In genomic region chr2:166112986-166113385, GRCm38 (mm10) we compare ENCODE assay signal across 21 mouse cellular contexts.
"Had no signal": no experiment of that assay in that cellular context is flagged by ENCODE, and none has a peak within 500 bp of the region (broad histone marks: within the 10 kb centered on the region; RNA-seq: fewer than 3 reads in every experiment).

No protein-coding gene starts in this region.

- H3K27me3 ChIP-seq: kidney, embryonic 15.5 days; limb, embryonic 13.5 days; liver, embryonic 12.5 days; liver, embryonic 15.5 days; lung, embryonic 15.5 days; neural tube, embryonic 13.5 days; stomach, embryonic 15.5 days had no signal

- H3K27ac ChIP-seq: kidney, embryonic 15.5 days; limb, embryonic 13.5 days; liver, embryonic 12.5 days; liver, embryonic 15.5 days; lung, embryonic 15.5 days; neural tube, embryonic 13.5 days; stomach, embryonic 15.5 days had no signal

- H3K9ac ChIP-seq: kidney, embryonic 15.5 days; limb, embryonic 13.5 days; liver, embryonic 12.5 days; liver, embryonic 15.5 days; lung, embryonic 15.5 days; neural tube, embryonic 13.5 days; stomach, embryonic 15.5 days had no signal

- H3K4me3 ChIP-seq: kidney, embryonic 15.5 days; limb, embryonic 13.5 days; liver, embryonic 12.5 days; liver, embryonic 15.5 days; lung, embryonic 15.5 days; neural tube, embryonic 13.5 days; stomach, embryonic 15.5 days had no signal

- H3K36me3 ChIP-seq: liver, embryonic 12.5 days; liver, embryonic 15.5 days; lung, embryonic 15.5 days had no signal

- H3K9me3 ChIP-seq: kidney, embryonic 15.5 days; limb, embryonic 13.5 days; liver, embryonic 12.5 days; liver, embryonic 15.5 days; lung, embryonic 15.5 days; megakaryocyte, embryonic 14.5 days; neural tube, embryonic 13.5 days; stomach, embryonic 15.5 days had no signal

- H3K4me2 ChIP-seq: kidney, embryonic 15.5 days; limb, embryonic 13.5 days; liver, embryonic 12.5 days; liver, embryonic 15.5 days; lung, embryonic 15.5 days; midbrain, embryonic 11.5 days; neural tube, embryonic 13.5 days; stomach, embryonic 15.5 days had no signal

- ATAC-seq: liver, embryonic 12.5 days had no signal

- DNase-seq: kidney, adult 2 months; kidney, postnatal 14 days; left cerebral cortex, postnatal 4 days; liver; lung, adult 18-20 months; lung, postnatal 10 days; lung, postnatal 36 days; midbrain, embryonic 14.5 days; retina, postnatal 1 day; right cerebral cortex, postnatal 25 days; spleen, adult 18-20 months; thymus, postnatal 25 days had no signal

- H3K4me1 ChIP-seq: liver, embryonic 12.5 days; liver, embryonic 15.5 days; megakaryocyte, embryonic 14.5 days had no signal
